Mouse (Mus musculus) stomach, postnatal 0 days (tissue): ENCODE results near the gene Pbx3. TPM values are rescaled to one million over a fixed set of nuclear protein-coding genes. Genes with fewer than 3 reads are reported as not detected.

Experiments used
- ATAC-seq: fragments of 200-750 bp; cut with Nextera tagmentation; 2 replicates; pipeline ENCODE4 v1.8.0; 2017; ENCODE audit not compliant: low FRiP score, low TSS enrichment
- DNase-seq: peaks from one replicate; pipeline ENCODE4 v3.0.0-alpha.2; 2016; ENCODE audit warnings: low spot score
- H3K27ac ChIP-seq: fragments of 300-500 bp; sonication (generic); replicated peaks from 2 replicates; pipeline ENCODE4 v1.5.1; 2014; ENCODE audit warnings: mild to moderate bottlenecking, control low read depth
- H3K27me3 ChIP-seq: fragments of 300-500 bp; sonication (generic); 2 replicates; pipeline ENCODE4 v1.6.1; 2014; ENCODE audit warnings: low read length; ENCODE audit not compliant: control insufficient read depth, insufficient read depth
- H3K36me3 ChIP-seq: fragments of 300-500 bp; sonication (generic); 2 replicates; pipeline ENCODE4 v1.6.1; 2014; ENCODE audit warnings: low read length, mixed read lengths; ENCODE audit not compliant: control insufficient read depth, insufficient read depth
- H3K4me1 ChIP-seq: fragments of 300-500 bp; sonication (generic); replicated peaks from 2 replicates; pipeline ENCODE4 v1.6.1; 2014; ENCODE audit warnings: antibody characterized with exemption; ENCODE audit not compliant: control insufficient read depth, insufficient read depth
- H3K4me2 ChIP-seq: fragments of 300-500 bp; sonication (generic); replicated peaks from 2 replicates; pipeline ENCODE4 v1.6.1; 2014; ENCODE audit warnings: low read depth, mild to moderate bottlenecking, control low read depth, moderate library complexity
- H3K4me3 ChIP-seq: fragments of 300-500 bp; sonication (generic); 2 replicates; pipeline ENCODE4 v1.5.1; 2014; ENCODE audit warnings: low read depth, low read length, control low read depth
- H3K9ac ChIP-seq: fragments of 300-500 bp; sonication (generic); 2 replicates; pipeline ENCODE4 v1.6.1; 2014; ENCODE audit warnings: mild to moderate bottlenecking, low read length, control low read depth, mixed read lengths
- H3K9me3 ChIP-seq: fragments of 300-500 bp; sonication (generic); 2 replicates; pipeline ENCODE4 v1.6.1; 2016; ENCODE audit warnings: low read length; ENCODE audit not compliant: control insufficient read depth
- CTCF ChIP-seq: IDR thresholded peaks from 2 replicates; pipeline ENCODE4 v1.5.1; 2016; ENCODE audit warnings: antibody characterized with exemption, low read depth, mild to moderate bottlenecking, moderate library complexity
- EP300 ChIP-seq: optimal IDR thresholded peaks from 2 replicates; pipeline ENCODE3; 2016; ENCODE audit warnings: antibody characterized with exemption
- WGBS: fragments of 180-500 bp; shearing (Covaris S2); extraction: QIAGEN DNeasy Blood & Tissue Kit; methylation state at CpG from one replicate; pipeline ENCODE4 v1.1.7; 2014; 5-methylcytosine and 5-hydroxymethylcytosine counted together
- polyA plus RNA-seq: library from polyadenylated mRNA; unstranded; fragments of >200 nt; fragmentation: Nextera tagmentation; extraction: Ambion mirVana; gene quantifications from 2 replicates; pipeline ENCODE4 v1.2.1, GENCODE M21; 2015

Gene Pbx3
- polyA plus RNA-seq, 1 experiment from 2014 or later = 11.6 TPM

GRCm38 (mm10) chr2:34129674-34130267, 243.2 kb downstream of the Pbx3 start:
- Histone ChIP-seq H3K4me2 (no peak overlapping the region), H3K27ac (no peak overlapping the region), H3K27me3 (no peaks in the 10 kb centered on the region), H3K4me1 (no peaks in the 10 kb centered on the region), H3K4me3 (no peak overlapping the region), H3K9ac (no peak overlapping the region), H3K9me3 (no peaks in the 10 kb centered on the region), H3K36me3 (no peaks in the 10 kb centered on the region)
- TF ChIP-seq CTCF (no peak), EP300 (no peak)
- ATAC-seq = no peak
- WGBS = 58% methylated on average over 13 of the region's 13 CpGs
- no peak for DNase-seq

- no peak overlapping the region for H3K9ac ChIP-seq
- no peaks in the 10 kb centered on the region for H3K27me3 ChIP-seq
- no peak overlapping the region for H3K4me2 ChIP-seq
- no peaks in the 10 kb centered on the region for H3K4me1 ChIP-seq
- DNase-seq = no peak
- 83% methylated on average over 1 of the region's 1 CpGs for WGBS
- no peaks in the 10 kb centered on the region for H3K9me3 ChIP-seq
- no peaks in the 10 kb centered on the region for H3K36me3 ChIP-seq
- no peak overlapping the region for H3K4me3 ChIP-seq
- ATAC-seq = no peak
- TF ChIP-seq EP300 = no peak
- no peak for TF ChIP-seq CTCF
- H3K27ac ChIP-seq = no peak overlapping the region
These were observed 245.1 kb downstream of the Pbx3 start for GRCm38 (mm10) chr2:34127871-34128270.

- H3K36me3 ChIP-seq = no peaks in the 10 kb centered on the region
- no peaks in the 10 kb centered on the region for H3K9me3 ChIP-seq
- TF ChIP-seq CTCF (no peak), EP300 (no peak)
- ATAC-seq (no peak), DNase-seq (no peak)
- no peak overlapping the region for H3K27ac ChIP-seq
- 43% methylated on average over 12 of the region's 12 CpGs for WGBS
- no peak overlapping the region for H3K9ac ChIP-seq
- no peak overlapping the region for H3K4me2 ChIP-seq
- no peaks in the 10 kb centered on the region for H3K4me1 ChIP-seq
- no peak overlapping the region for H3K4me3 ChIP-seq
- H3K27me3 ChIP-seq = no peaks in the 10 kb centered on the region
These were observed 249.0 kb downstream of the Pbx3 start for GRCm38 (mm10) chr2:34123896-34124295.

Other genes with a start within 250 kb of the Pbx3 start
- gene Mapkap1, start 33.6 kb upstream of the Pbx3 start, polyA plus RNA-seq = 57.8 and 61.0 TPM in 2 replicates